Mouse (Mus musculus): ENCODE results near the gene Stox2. TPM values are rescaled to one million over a fixed set of nuclear protein-coding genes. Genes with fewer than 3 reads are reported as not detected.

The Stox2 gene
- total and polyA plus RNA-seq, 2 experiments from 2014 or later, result 36.3 to 94.5 TPM

- DNase-seq (ENCODE audit: low spot score) (no peak), ATAC-seq (no peak)
- WGBS, result 96% methylated on average over 18 of the region's 18 CpGs
- Histone ChIP-seq H3K4me2 (ENCODE audit: low read depth, low read length) (no peak overlapping the region), H3K27ac (no peak overlapping the region), H3K27me3 (ENCODE audit: insufficient read depth, low read length) (no peaks in the 10 kb centered on the region), H3K4me3 (ENCODE audit: low read length) (no peak overlapping the region), H3K9me3 (ENCODE audit: low read length) (no peaks in the 10 kb centered on the region), H3K4me1 (ENCODE audit: insufficient read depth, low read length) (no peaks in the 10 kb centered on the region), H3K9ac (replicated peaks; ENCODE audit: low read length) (no peak overlapping the region), H3K36me3 (ENCODE audit: insufficient read depth, low read length) (peaks cover 31% of the 10 kb centered on the region)
- no peak for TF ChIP-seq CTCF (IDR thresholded peaks at IDR 0.05; ENCODE audit: low read depth)
Observed at GRCm38 (mm10) chr8:47191444-47192365, 254.5 kb downstream of the Stox2 start.

DNA sequence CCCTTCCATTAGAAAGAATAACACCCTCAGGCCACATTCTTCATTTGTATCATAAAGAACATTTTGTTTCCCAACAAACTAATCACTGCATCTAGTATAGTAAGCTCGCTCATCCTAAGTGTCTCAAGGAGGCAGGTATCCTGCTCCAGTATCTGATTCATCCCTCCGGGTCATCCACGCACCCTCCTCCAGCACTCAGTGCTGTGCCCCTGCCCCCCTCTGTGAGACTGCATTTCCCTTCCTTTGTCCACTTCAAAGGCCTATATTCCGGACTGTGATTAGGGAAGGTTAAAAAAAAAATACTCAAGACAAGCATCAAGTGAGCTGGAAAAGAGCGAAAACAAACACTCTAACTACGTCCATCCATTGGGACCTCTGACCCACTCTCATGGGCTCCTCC is 260.8 kb downstream of the Stox2 start:
- H3K27ac ChIP-seq, result no peak overlapping the region
- WGBS, result 52% methylated on average over 6 of the region's 6 CpGs
- TF ChIP-seq CTCF (IDR thresholded peaks at IDR 0.05; ENCODE audit: low read depth), result no peak
- no peak overlapping the region for H3K4me3 ChIP-seq (ENCODE audit: low read length)
- H3K9me3 ChIP-seq (ENCODE audit: low read length), result no peaks in the 10 kb centered on the region
- ATAC-seq (no peak), DNase-seq (ENCODE audit: low spot score) (no peak)
- H3K4me2 ChIP-seq (ENCODE audit: low read depth, low read length), result no peak overlapping the region
- no peaks in the 10 kb centered on the region for H3K27me3 ChIP-seq (ENCODE audit: insufficient read depth, low read length)
- peaks cover 6% of the 10 kb centered on the region; the same call in 1 of the 2 replicates for H3K4me1 ChIP-seq (ENCODE audit: insufficient read depth, low read length)
- no peak overlapping the region for H3K9ac ChIP-seq (replicated peaks; ENCODE audit: low read length)
- H3K36me3 ChIP-seq (ENCODE audit: insufficient read depth, low read length), result peaks cover 13% of the 10 kb centered on the region; the same call in 1 of the 2 replicates

GRCm38 (mm10) chr8:47182771-47183558 is 263.2 kb downstream of the Stox2 start:
- Histone ChIP-seq H3K27me3 (ENCODE audit: insufficient read depth, low read length) (no peaks in the 10 kb centered on the region), H3K4me2 (ENCODE audit: low read depth, low read length) (no peak overlapping the region), H3K9me3 (ENCODE audit: low read length) (no peaks in the 10 kb centered on the region), H3K4me1 (ENCODE audit: insufficient read depth, low read length) (peaks cover 6% of the 10 kb centered on the region; the same call in 1 of the 2 replicates), H3K4me3 (ENCODE audit: low read length) (no peak overlapping the region), H3K9ac (replicated peaks; ENCODE audit: low read length) (no peak overlapping the region), H3K36me3 (ENCODE audit: insufficient read depth, low read length) (peaks cover 13% of the 10 kb centered on the region; the same call in 1 of the 2 replicates), H3K27ac (no peak overlapping the region)
- peak; percentile 18 for DNase-seq (ENCODE audit: low spot score)
- 50% methylated on average over 6 of the region's 6 CpGs for WGBS
- ATAC-seq, result no peak
- no peak for TF ChIP-seq CTCF (IDR thresholded peaks at IDR 0.05; ENCODE audit: low read depth)

GRCm38 (mm10) chr8:47182292-47182691 is 263.9 kb downstream of the Stox2 start:
- Histone ChIP-seq H3K9ac (replicated peaks; ENCODE audit: low read length) (no peak overlapping the region), H3K27me3 (ENCODE audit: insufficient read depth, low read length) (no peaks in the 10 kb centered on the region), H3K27ac (no peak overlapping the region), H3K9me3 (ENCODE audit: low read length) (no peaks in the 10 kb centered on the region), H3K36me3 (ENCODE audit: insufficient read depth, low read length) (peaks cover 13% of the 10 kb centered on the region; the same call in 1 of the 2 replicates), H3K4me3 (ENCODE audit: low read length) (no peak overlapping the region), H3K4me1 (ENCODE audit: insufficient read depth, low read length) (peaks cover 6% of the 10 kb centered on the region; the same call in 1 of the 2 replicates), H3K4me2 (ENCODE audit: low read depth, low read length) (no peak overlapping the region)
- WGBS, result 57% methylated on average over 4 of the region's 4 CpGs
- ATAC-seq (no peak), DNase-seq (ENCODE audit: low spot score) (no peak)
- TF ChIP-seq CTCF (IDR thresholded peaks at IDR 0.05; ENCODE audit: low read depth), result no peak

DNA sequence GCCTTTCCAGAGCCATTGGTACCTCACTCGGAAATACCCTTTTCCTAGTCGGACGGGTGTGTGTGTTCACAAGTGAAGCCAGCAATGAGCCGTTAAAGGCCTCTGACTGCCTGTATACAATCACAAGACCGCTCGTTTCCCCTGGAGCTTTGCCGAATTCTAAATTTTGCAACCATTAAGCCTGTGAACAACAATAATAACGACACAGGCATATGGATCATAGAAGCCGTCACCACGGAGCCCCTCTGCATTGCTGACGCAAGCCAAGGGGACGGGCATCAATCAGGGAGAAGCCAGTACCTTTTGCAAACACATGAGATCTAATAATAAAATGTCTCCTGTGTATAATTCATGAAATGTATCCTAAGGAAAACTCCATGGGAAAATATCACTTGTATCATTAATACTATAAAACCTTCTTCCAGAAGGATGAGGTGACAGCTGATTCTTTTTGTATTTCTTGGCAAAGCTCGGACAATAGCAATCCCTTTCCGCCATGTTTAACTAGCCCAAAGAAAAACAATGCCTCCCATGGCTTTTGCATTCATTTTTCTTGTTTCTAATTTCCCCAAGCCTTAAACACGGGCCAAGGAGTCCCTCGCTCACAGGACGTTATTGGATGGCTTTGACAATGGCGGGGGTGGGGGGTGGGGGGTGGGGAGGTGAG is 265.0 kb downstream of the Stox2 start:
- no peak overlapping the region for H3K4me2 ChIP-seq (ENCODE audit: low read depth, low read length)
- WGBS, result 44% methylated on average over 18 of the region's 18 CpGs
- peaks cover 6% of the 10 kb centered on the region; the same call in 1 of the 2 replicates for H3K4me1 ChIP-seq (ENCODE audit: insufficient read depth, low read length)
- TF ChIP-seq CTCF (IDR thresholded peaks at IDR 0.05; ENCODE audit: low read depth), result no peak
- H3K4me3 ChIP-seq (ENCODE audit: low read length), result no peak overlapping the region
- no peaks in the 10 kb centered on the region for H3K9me3 ChIP-seq (ENCODE audit: low read length)
- peaks cover 8% of the 10 kb centered on the region; the same call in 1 of the 2 replicates for H3K36me3 ChIP-seq (ENCODE audit: insufficient read depth, low read length)
- ATAC-seq (no peak), DNase-seq (ENCODE audit: low spot score) (no peak)
- H3K27ac ChIP-seq, result no peak overlapping the region
- no peaks in the 10 kb centered on the region for H3K27me3 ChIP-seq (ENCODE audit: insufficient read depth, low read length)
- H3K9ac ChIP-seq (replicated peaks; ENCODE audit: low read length), result no peak overlapping the region

GRCm38 (mm10) chr8:47180181-47180580 is 266.0 kb downstream of the Stox2 start:
- no peak for TF ChIP-seq CTCF (IDR thresholded peaks at IDR 0.05; ENCODE audit: low read depth)
- Histone ChIP-seq H3K9ac (replicated peaks; ENCODE audit: low read length) (no peak overlapping the region), H3K36me3 (ENCODE audit: insufficient read depth, low read length) (no peaks in the 10 kb centered on the region), H3K4me3 (ENCODE audit: low read length) (no peak overlapping the region), H3K4me2 (ENCODE audit: low read depth, low read length) (no peak overlapping the region), H3K27me3 (ENCODE audit: insufficient read depth, low read length) (no peaks in the 10 kb centered on the region), H3K4me1 (ENCODE audit: insufficient read depth, low read length) (peaks cover 6% of the 10 kb centered on the region; the same call in 1 of the 2 replicates), H3K27ac (no peak overlapping the region), H3K9me3 (ENCODE audit: low read length) (no peaks in the 10 kb centered on the region)
- DNase-seq (ENCODE audit: low spot score) (no peak), ATAC-seq (no peak)
- WGBS, result 71% methylated on average over 5 of the region's 5 CpGs

Measured in hindbrain, postnatal 0 days (tissue).